Mouse (Mus musculus) ovary, postnatal 36 days (tissue): Measurements from ENCODE around the gene Cdkn1b.

Experiments
- DNase-seq: peaks from one replicate; pipeline ENCODE4 v3.0.0; 2022; ENCODE audit warnings: low spot score, mixed read lengths

Cdkn1b gene

DNA sequence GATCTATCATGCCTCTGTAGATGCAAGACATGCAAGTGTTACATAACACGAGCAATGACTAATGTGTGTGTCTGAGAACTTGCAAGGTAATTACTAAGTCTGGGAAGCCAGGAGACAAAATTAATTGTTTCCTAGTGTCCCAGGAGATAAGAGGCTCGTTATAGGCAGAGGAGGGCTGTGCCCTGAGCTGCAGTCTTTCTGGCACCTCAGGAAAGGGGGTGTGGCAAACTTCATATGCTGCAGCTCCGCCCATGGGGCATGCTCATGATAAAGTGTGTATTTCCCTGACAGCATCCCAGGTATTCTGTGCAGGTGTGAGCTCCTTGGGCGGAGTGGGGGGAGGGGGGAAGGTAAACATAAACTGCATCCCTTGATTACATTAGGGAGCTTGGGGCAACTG lies 51.9 kb downstream of the Cdkn1b start:
- no peak for DNase-seq
